Mouse (Mus musculus): ENCODE data around the gene Egfl8. TPM values are rescaled to one million over a fixed set of nuclear protein-coding genes. Genes with fewer than 3 reads are reported as not detected.
A peak's percentile ranks its signal among the peaks of the same experiment; 100 is the strongest.

Gene Egfl8
- polyA plus RNA-seq, 1 experiment = 1.1 TPM

DNA sequence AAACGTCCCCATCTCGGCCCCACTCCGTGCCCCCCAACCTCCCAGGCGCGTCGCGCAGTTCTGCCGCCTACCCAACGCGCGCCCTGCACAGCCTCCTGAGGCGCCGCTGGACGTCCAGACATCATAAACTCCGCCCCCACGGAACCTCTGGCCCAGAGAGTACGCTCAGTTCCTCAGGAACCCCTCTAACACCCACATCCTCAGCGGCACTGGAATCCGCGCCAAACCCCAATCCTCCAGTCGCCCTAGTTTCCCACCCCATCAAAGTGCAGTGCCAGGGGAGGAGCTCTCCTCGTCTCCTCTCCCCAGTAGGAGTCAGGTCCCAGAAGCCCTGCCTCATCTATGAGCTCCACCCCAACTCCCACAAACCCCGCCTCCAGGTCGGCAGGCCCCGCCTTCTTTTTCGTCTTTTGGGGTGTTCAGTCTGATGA is 16.5 kb upstream of the Egfl8 start:
- no peak overlapping the region for H3K27ac ChIP-seq (ENCODE audit: insufficient read depth, low read length)
- no peaks in the 10 kb centered on the region for H3K4me1 ChIP-seq (ENCODE audit: control insufficient read depth, insufficient read depth, low read length)
- no peaks in the 10 kb centered on the region for H3K36me3 ChIP-seq (ENCODE audit: control insufficient read depth, insufficient read depth, low read length, poor library complexity, severe bottlenecking)
- peak; percentile 35 for TF ChIP-seq POLR2A (IDR thresholded peaks at IDR 0.05; ENCODE audit: insufficient read depth, low read length)
- no peak for TF ChIP-seq EP300 (IDR thresholded peaks at IDR 0.05; ENCODE audit: insufficient read depth, low read depth, low read length)
- no peak for TF ChIP-seq CTCF (IDR thresholded peaks at IDR 0.05; ENCODE audit: low read depth, low read length)
- peak overlapping the region; percentile 75 for H3K4me3 ChIP-seq (ENCODE audit: low read depth, low read length)
- no peaks in the 10 kb centered on the region for H3K9me3 ChIP-seq (replicated peaks; ENCODE audit: control insufficient read depth, insufficient read depth, low read length, poor library complexity, severe bottlenecking)
- peaks cover 4% of the 10 kb centered on the region; the same call in 1 of the 2 replicates for H3K27me3 ChIP-seq (ENCODE audit: control insufficient read depth, insufficient read depth, low read length, poor library complexity, severe bottlenecking)
- peak overlapping the region; percentile 31 for H3K9ac ChIP-seq (ENCODE audit: low read depth, poor library complexity, severe bottlenecking)

- peak overlapping the region; percentile 20; the same call in 1 of the 2 replicates for H3K9ac ChIP-seq (ENCODE audit: low read depth, poor library complexity, severe bottlenecking)
- H3K4me3 ChIP-seq (ENCODE audit: low read depth, low read length) = peak overlapping the region; percentile 43
- H3K36me3 ChIP-seq (ENCODE audit: control insufficient read depth, insufficient read depth, low read length, poor library complexity, severe bottlenecking) = no peaks in the 10 kb centered on the region
- no peaks in the 10 kb centered on the region for H3K4me1 ChIP-seq (ENCODE audit: control insufficient read depth, insufficient read depth, low read length)
- H3K27me3 ChIP-seq (ENCODE audit: control insufficient read depth, insufficient read depth, low read length, poor library complexity, severe bottlenecking) = peaks cover 4% of the 10 kb centered on the region; the same call in 1 of the 2 replicates
- H3K9me3 ChIP-seq (replicated peaks; ENCODE audit: control insufficient read depth, insufficient read depth, low read length, poor library complexity, severe bottlenecking) = no peaks in the 10 kb centered on the region
- TF ChIP-seq CTCF (IDR thresholded peaks at IDR 0.05; ENCODE audit: low read depth, low read length) = no peak
- TF ChIP-seq EP300 (IDR thresholded peaks at IDR 0.05; ENCODE audit: insufficient read depth, low read depth, low read length) = no peak
- no peak overlapping the region for H3K27ac ChIP-seq (ENCODE audit: insufficient read depth, low read length)
These were observed 15.9 kb upstream of the Egfl8 start for GRCm38 (mm10) chr17:34631647-34632046.

GRCm38 (mm10) chr17:34630761-34631301 is 15.1 kb upstream of the Egfl8 start:
- Histone ChIP-seq H3K4me3 (ENCODE audit: low read depth, low read length) (peak overlapping the region; percentile 14; the same call in 1 of the 2 replicates), H3K27ac (ENCODE audit: insufficient read depth, low read length) (no peak overlapping the region), H3K9me3 (replicated peaks; ENCODE audit: control insufficient read depth, insufficient read depth, low read length, poor library complexity, severe bottlenecking) (no peaks in the 10 kb centered on the region), H3K36me3 (ENCODE audit: control insufficient read depth, insufficient read depth, low read length, poor library complexity, severe bottlenecking) (no peaks in the 10 kb centered on the region), H3K4me1 (ENCODE audit: control insufficient read depth, insufficient read depth, low read length) (no peaks in the 10 kb centered on the region), H3K9ac (ENCODE audit: low read depth, poor library complexity, severe bottlenecking) (peak overlapping the region; percentile 49), H3K27me3 (ENCODE audit: control insufficient read depth, insufficient read depth, low read length, poor library complexity, severe bottlenecking) (peaks cover 4% of the 10 kb centered on the region; the same call in 1 of the 2 replicates)
- TF ChIP-seq CTCF (IDR thresholded peaks at IDR 0.05; ENCODE audit: low read depth, low read length) (no peak), EP300 (IDR thresholded peaks at IDR 0.05; ENCODE audit: insufficient read depth, low read depth, low read length) (no peak), POLR2A (IDR thresholded peaks at IDR 0.05; ENCODE audit: insufficient read depth, low read length) (no peak)

DNA sequence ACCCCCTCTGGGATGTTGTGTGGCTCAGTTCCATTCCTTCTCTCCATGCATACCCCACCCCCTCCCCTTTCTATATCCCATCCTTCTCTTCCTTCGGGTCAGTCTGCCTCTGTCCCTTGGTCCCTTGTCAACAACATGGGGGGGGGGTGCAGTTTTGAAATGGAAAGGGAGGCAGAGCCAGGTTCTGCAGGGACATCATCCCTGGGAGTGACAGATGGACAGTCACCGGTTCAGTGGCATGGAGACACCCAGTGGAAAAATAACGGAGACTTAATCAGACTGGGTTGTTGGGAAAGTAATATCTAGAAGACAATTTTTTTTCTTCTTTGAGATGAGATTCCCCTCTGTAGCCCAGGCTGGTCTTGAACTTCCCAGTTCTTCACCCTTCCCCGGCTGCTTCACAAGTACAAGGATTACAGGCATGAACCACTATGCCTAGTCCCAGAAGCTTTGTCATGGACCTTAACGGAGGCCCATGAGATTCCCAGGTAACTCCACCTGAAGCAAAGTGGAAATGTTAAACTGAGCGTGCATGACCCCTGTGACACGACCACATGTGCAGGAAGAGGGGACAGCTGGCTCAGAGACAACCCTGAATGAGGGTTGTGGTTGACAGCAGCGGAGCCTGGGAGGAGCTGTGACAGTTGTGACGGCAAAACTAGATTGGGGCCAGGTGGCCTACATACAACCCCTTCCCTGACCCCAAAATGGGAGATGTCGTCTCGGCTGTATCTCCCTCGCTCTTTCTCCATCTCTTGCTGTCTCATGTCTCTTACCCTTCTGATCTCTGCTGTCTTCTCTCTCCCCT is 14.2 kb upstream of the Egfl8 start:
- TF ChIP-seq CTCF (IDR thresholded peaks at IDR 0.05; ENCODE audit: low read depth, low read length) = no peak
- no peak for TF ChIP-seq POLR2A (IDR thresholded peaks at IDR 0.05; ENCODE audit: insufficient read depth, low read length)
- TF ChIP-seq EP300 (IDR thresholded peaks at IDR 0.05; ENCODE audit: insufficient read depth, low read depth, low read length) = no peak
- Histone ChIP-seq H3K36me3 (ENCODE audit: control insufficient read depth, insufficient read depth, low read length, poor library complexity, severe bottlenecking) (no peaks in the 10 kb centered on the region), H3K27ac (ENCODE audit: insufficient read depth, low read length) (no peak overlapping the region), H3K9ac (ENCODE audit: low read depth, poor library complexity, severe bottlenecking) (peak overlapping the region; percentile 49; the same call in 1 of the 2 replicates), H3K4me3 (ENCODE audit: low read depth, low read length) (no peak overlapping the region), H3K27me3 (ENCODE audit: control insufficient read depth, insufficient read depth, low read length, poor library complexity, severe bottlenecking) (peaks cover 4% of the 10 kb centered on the region; the same call in 1 of the 2 replicates), H3K4me1 (ENCODE audit: control insufficient read depth, insufficient read depth, low read length) (peaks cover 1% of the 10 kb centered on the region), H3K9me3 (replicated peaks; ENCODE audit: control insufficient read depth, insufficient read depth, low read length, poor library complexity, severe bottlenecking) (no peaks in the 10 kb centered on the region)

- TF ChIP-seq CTCF (IDR thresholded peaks at IDR 0.05; ENCODE audit: low read depth, low read length) = no peak
- no peak for TF ChIP-seq POLR2A (IDR thresholded peaks at IDR 0.05; ENCODE audit: insufficient read depth, low read length)
- TF ChIP-seq EP300 (IDR thresholded peaks at IDR 0.05; ENCODE audit: insufficient read depth, low read depth, low read length) = no peak
- Histone ChIP-seq H3K9me3 (replicated peaks; ENCODE audit: control insufficient read depth, insufficient read depth, low read length, poor library complexity, severe bottlenecking) (no peaks in the 10 kb centered on the region), H3K4me3 (ENCODE audit: low read depth, low read length) (no peak within 1 kb of the TSS), H3K36me3 (ENCODE audit: control insufficient read depth, insufficient read depth, low read length, poor library complexity, severe bottlenecking) (no peaks in the 10 kb centered on the region), H3K4me1 (ENCODE audit: control insufficient read depth, insufficient read depth, low read length) (peaks cover 1% of the 10 kb centered on the region), H3K9ac (ENCODE audit: low read depth, poor library complexity, severe bottlenecking) (0 out of 2 replicates have a peak within 1 kb of the TSS, but pooled peaks have one; percentile 73), H3K27me3 (ENCODE audit: control insufficient read depth, insufficient read depth, low read length, poor library complexity, severe bottlenecking) (peaks cover 4% of the 10 kb centered on the region; the same call in 1 of the 2 replicates), H3K27ac (ENCODE audit: insufficient read depth, low read length) (no peak within 1 kb of the TSS)
These were observed 13.5 kb upstream of the Egfl8 start, which contains the start of gene Prrt1 for GRCm38 (mm10) chr17:34629221-34629751. TSS of gene Prrt1 (plus strand) at chr17:34629533.
